Comparison of ENCODE assay signal across 23 mouse cellular contexts in genomic region chr5:143401556-143401955, GRCm38 (mm10). TPM values are rescaled to one million over a fixed set of nuclear protein-coding genes. Genes with fewer than 3 reads are reported as not detected.
DNase-seq lines count a peak whose midpoint lies in the region; TF ChIP-seq lines count a peak whose summit lies in the region.
"Had no signal": no experiment of that assay in that cellular context is flagged by ENCODE, and none has a peak within 500 bp of the region (broad histone marks: within the 10 kb centered on the region; RNA-seq: fewer than 3 reads in every experiment).

No protein-coding gene starts in this region.

- no peak for TF ChIP-seq POLR2A in MEL (IDR thresholded peaks at IDR 0.05; ENCODE audit: control insufficient read depth in 1 of 2, insufficient read depth in 1 of 2, low read depth in 1 of 2, low read length in 2 of 2, poor library complexity in 1 of 2)
- TF ChIP-seq POLR2A in small intestine, adult 2 months (IDR thresholded peaks at IDR 0.05; ENCODE audit: low read depth, low read length), result no peak

- TF ChIP-seq EP300 in MEL (IDR thresholded peaks at IDR 0.05; ENCODE audit: low read depth in 1 of 2, low read length in 2 of 2), result no peak

- no peak overlapping the region for H3K9ac ChIP-seq in MEL (ENCODE audit: control insufficient read depth, low read depth, low read length, poor library complexity, severe bottlenecking)
- H3K9ac ChIP-seq: forebrain, embryonic 13.5 days; heart, embryonic 13.5 days; hindbrain, embryonic 12.5 days had no signal

- 26% methylated on average over 2 of the region's 2 CpGs for WGBS in small intestine, adult 2 months

- H3K4me3 ChIP-seq in MEL (ENCODE audit: control insufficient read depth in 1 of 2, insufficient read depth in 1 of 2, low read depth in 2 of 2, low read length in 2 of 2), result no peak overlapping the region
- no peak overlapping the region for H3K4me3 ChIP-seq in small intestine, adult 2 months (ENCODE audit: low read depth, low read length)
- H3K4me3 ChIP-seq: embryonic facial prominence, embryonic 10.5 days; forebrain, embryonic 13.5 days; hindbrain, embryonic 12.5 days had no signal

- H3K79me2 ChIP-seq in MEL (ENCODE audit: control insufficient read depth, insufficient read depth, low read length, poor library complexity), result peaks cover 32% of the 10 kb centered on the region

- H3K4me1 ChIP-seq in MEL (ENCODE audit: control insufficient read depth in 1 of 2, insufficient read depth in 2 of 2, low read length in 2 of 2), result peaks cover 3 to 23% of the 10 kb centered on the region in 2 experiments; a peak in 3 of 4 replicates
- peaks cover 30% of the 10 kb centered on the region for H3K4me1 ChIP-seq in small intestine, adult 2 months (ENCODE audit: control insufficient read depth, insufficient read depth, insufficient read length, low read length)

- no peak overlapping the region for H3K27ac ChIP-seq in MEL (ENCODE audit: control insufficient read depth, low read depth, low read length)
- peak overlapping the region; percentile 92 for H3K27ac ChIP-seq in small intestine, adult 2 months (ENCODE audit: insufficient read depth, low read depth, low read length)
- H3K27ac ChIP-seq: embryonic facial prominence, embryonic 10.5 days; forebrain, embryonic 13.5 days; heart, embryonic 13.5 days; hindbrain, embryonic 12.5 days had no signal

- peak; percentile 55 for DNase-seq in 416B (ENCODE audit: low read depth)
- DNase-seq in A20 (ENCODE audit: low read depth, low spot score), result peak; percentile 69
- peak; percentile 68 for DNase-seq in MEL (ENCODE audit: low read depth, low spot score)
- no peak for DNase-seq in lung, postnatal 10 days
- DNase-seq in urinary bladder, adult 2 months (ENCODE audit: low spot score), result no peak
- DNase-seq: adrenal gland, adult 8-10 months; adrenal gland, postnatal 36 days; cerebellum, adult 2 months; cerebellum, postnatal 10 days; gastrocnemius, postnatal 36 days; heart, adult 11 months; heart, postnatal 36 days had no signal

- H3K9me3 ChIP-seq in MEL (replicated peaks; ENCODE audit: insufficient read depth, low read length), result no peaks in the 10 kb centered on the region
- H3K9me3 ChIP-seq: embryonic facial prominence, embryonic 10.5 days; forebrain, embryonic 13.5 days; G1E; heart, embryonic 13.5 days; hindbrain, embryonic 12.5 days had no signal

- no peaks in the 10 kb centered on the region for H3K27me3 ChIP-seq in MEL (ENCODE audit: control insufficient read depth in 1 of 2, insufficient read depth in 2 of 2, low read length in 2 of 2)
- no peaks in the 10 kb centered on the region for H3K27me3 ChIP-seq in small intestine, adult 2 months (ENCODE audit: control insufficient read depth, insufficient read depth, low read length)
- H3K27me3 ChIP-seq: forebrain, embryonic 13.5 days; heart, embryonic 13.5 days; hindbrain, embryonic 12.5 days; Patski had no signal

- peaks cover 7 to 10% of the 10 kb centered on the region in 2 experiments; a peak in 3 of 4 replicates for H3K36me3 ChIP-seq in MEL (ENCODE audit: control insufficient read depth in 1 of 2, insufficient read depth in 2 of 2, low read length in 2 of 2)
- peaks cover 11% of the 10 kb centered on the region for H3K36me3 ChIP-seq in small intestine, adult 2 months (ENCODE audit: control insufficient read depth, insufficient read depth, low read length)
- H3K36me3 ChIP-seq: hindbrain, embryonic 12.5 days had no signal

- no peak for TF ChIP-seq RAD21 in MEL (IDR thresholded peaks at IDR 0.05; ENCODE audit: low read depth, low read length)

- no peak for TF ChIP-seq CTCF in MEL (IDR thresholded peaks at IDR 0.05 in 2 of 3, conservative IDR thresholded peaks at IDR 0.05 in 1 of 3; ENCODE audit: control insufficient read depth in 1 of 3, insufficient read depth in 1 of 3, low read depth in 2 of 3, low read length in 3 of 3, poor library complexity in 1 of 3, severe bottlenecking in 1 of 3)
- TF ChIP-seq CTCF in small intestine, adult 2 months (IDR thresholded peaks at IDR 0.05; ENCODE audit: extremely low read depth, insufficient read length, insufficient replicate concordance, low read depth, low read length), result no peak

TF ChIP-seq in MEL, 35 proteins besides CTCF, POLR2A, EP300 and RAD21:
- TF ChIP-seq MYC (IDR thresholded peaks at IDR 0.05; ENCODE audit: low read depth, low read length) (no peak), MAX (IDR thresholded peaks at IDR 0.05; ENCODE audit: low read length) (0 out of 2 replicates have a peak, but pooled peaks have one; percentile 20), ETS1 (IDR thresholded peaks at IDR 0.05; ENCODE audit: low read depth, low read length) (no peak), JUND (IDR thresholded peaks at IDR 0.05; ENCODE audit: low read depth, low read length) (no peak), MAFK (IDR thresholded peaks at IDR 0.05; ENCODE audit: borderline replicate concordance, low read depth, low read length) (0 out of 2 replicates have a peak, but pooled peaks have one; percentile 21), TBP (IDR thresholded peaks at IDR 0.05; ENCODE audit: low read depth, low read length) (no peak)

RNA-seq across cellular contexts. Expression of gene Kdelr2, which starts 2.1 kb away (rescaled TPM):
- 62.5 and 80.5 TPM in 2 replicates for total RNA-seq in MEL (2012; rRNA removed)
- 10 to 100 TPM in 1 of 2 experiments, not detected in 1; 94.4 TPM for polyA plus RNA-seq in MEL (2012; ENCODE audit: insufficient read depth in 1 of 2, insufficient read length in 2 of 2, low read depth in 1 of 2, low replicate concordance in 2 of 2, missing spikeins in 1 of 2)
- 163 and 240 TPM in 2 replicates for polyA plus RNA-seq in small intestine, adult 2 months (2012; rRNA removed)
- polyA plus RNA-seq in urinary bladder, adult 2 months (2012; rRNA removed), result 104 and 105 TPM in 2 replicates

RNA-seq across cellular contexts. Expression of gene Grid2ip, which starts 44.4 kb away (rescaled TPM):
- total RNA-seq in MEL (2012; rRNA removed), result 0.03 TPM in 1 of 2 replicates, not detected in the other
- not detected for polyA plus RNA-seq in MEL (2012; ENCODE audit: insufficient read depth in 1 of 2, insufficient read length in 2 of 2, low read depth in 1 of 2, low replicate concordance in 2 of 2, missing spikeins in 1 of 2)
- polyA plus RNA-seq in small intestine, adult 2 months (2012; rRNA removed), result 0.09 and 0.22 TPM in 2 replicates
- polyA plus RNA-seq in urinary bladder, adult 2 months (2012; rRNA removed), result 0.44 and 0.46 TPM in 2 replicates
- total RNA-seq: gastrocnemius, adult 8-10 months; gastrocnemius, postnatal 36 days; heart, postnatal 36 days had no signal
- polyA plus RNA-seq: C2C12; G1E; heart, embryonic 13.5 days; heart, postnatal 0 days; inflammation-experienced regulatory T-cells, adult 6 months had no signal

Comparison
In these comparisons a context has a peak if more than half of its experiments do, and no peak if none do; other contexts are left out.
1. DNase-seq: peak in 416B (single experiment), A20 (single experiment) and MEL (single experiment); none in lung, postnatal 10 days (single experiment) and urinary bladder, adult 2 months (single experiment).